Mouse (Mus musculus) myocyte (in vitro differentiated cells): ENCODE results near the gene Ugt1a9.
"Not testable (repeated sequence)": the region's sequence is repeated elsewhere in the genome, so short reads cannot be mapped to it uniquely, and the experiment has no call there.

Source experiments
- CEBPB ChIP-seq: IDR thresholded peaks from 2 replicates; pipeline ENCODE4 v1.6.1; 2011; ENCODE audit warnings: mild to moderate bottlenecking, moderate library complexity; ENCODE audit not compliant: poor library complexity, insufficient read depth, severe bottlenecking
- E2F4 ChIP-seq: IDR thresholded peaks from one replicate; pipeline ENCODE4 v1.6.1; 2011; ENCODE audit warnings: mild to moderate bottlenecking, control low read depth, moderate library complexity; ENCODE audit not compliant: insufficient read depth
- MAX ChIP-seq: IDR thresholded peaks from one replicate; pipeline ENCODE4 v1.6.1; 2011; ENCODE audit warnings: low read depth, mild to moderate bottlenecking, control low read depth
- MYOD1 ChIP-seq, 3 experiments: IDR thresholded peaks; one replicate each; pipeline ENCODE4 v1.6.1; 2011; ENCODE audit warnings: control low read depth in 2 of 3, low read depth in 2 of 3, mild to moderate bottlenecking in 2 of 3, moderate library complexity in 1 of 3; ENCODE audit not compliant: insufficient read length in 2 of 3, control insufficient read depth in 1 of 3
- MYOG ChIP-seq, 3 experiments: IDR thresholded peaks; one replicate each; pipeline ENCODE4 v1.6.1; 2011; ENCODE audit warnings: control low read depth in 2 of 3, low read depth in 2 of 3, mild to moderate bottlenecking in 2 of 3; ENCODE audit not compliant: insufficient read length in 2 of 3, control insufficient read depth in 1 of 3, insufficient read depth in 1 of 3
- POLR2A ChIP-seq: IDR thresholded peaks from one replicate; pipeline ENCODE4 v1.6.1; 2011; ENCODE audit warnings: low read depth, mild to moderate bottlenecking, control low read depth, moderate library complexity; ENCODE audit not compliant: insufficient read length
- POLR2AphosphoS2 ChIP-seq: IDR thresholded peaks from one replicate; pipeline ENCODE4 v1.6.1; 2011; ENCODE audit warnings: low read depth, control low read depth; ENCODE audit not compliant: insufficient read length
- REST ChIP-seq: IDR thresholded peaks from one replicate; pipeline ENCODE4 v1.6.1; 2011; ENCODE audit warnings: mild to moderate bottlenecking, control low read depth, moderate library complexity; ENCODE audit not compliant: insufficient read depth, insufficient read length
- TCF3 ChIP-seq: IDR thresholded peaks from one replicate; pipeline ENCODE4 v1.6.1; 2011; ENCODE audit warnings: low read depth, control low read depth; ENCODE audit not compliant: insufficient read length

- TF ChIP-seq MAX; POLR2A; MYOG (IDR thresholded peaks at IDR 0.05; ENCODE audit: control insufficient read depth in 1 of 3, insufficient read depth in 1 of 3, insufficient read length in 2 of 3, low read depth in 2 of 3); REST; CEBPB; MYOD1 (IDR thresholded peaks at IDR 0.05; ENCODE audit: control insufficient read depth in 1 of 3, insufficient read length in 2 of 3, low read depth in 2 of 3); TCF3; POLR2AphosphoS2; E2F4: not testable (repeated sequence)
These were observed 58.5 kb downstream of the Ugt1a9 start for GRCm38 (mm10) chr1:88129091-88129490.
